Comparison of ENCODE assay signal across 15 mouse cellular contexts in genomic region chr15:3578286-3578980, GRCm38 (mm10). TPM values are rescaled to one million over a fixed set of nuclear protein-coding genes. Genes with fewer than 3 reads are reported as not detected.
DNase-seq lines count a peak whose midpoint lies in the region; ATAC-seq and TF ChIP-seq lines count a peak whose summit lies in the region.
"Had no signal": no experiment of that assay in that cellular context is flagged by ENCODE, and none has a peak within 500 bp of the region (broad histone marks: within the 10 kb centered on the region; RNA-seq: fewer than 3 reads in every experiment).

No protein-coding gene starts in this region.

- H3K9me3 ChIP-seq in lung, embryonic 14.5 days (ENCODE audit: low read depth, low read length) = no peaks in the 10 kb centered on the region
- H3K9me3 ChIP-seq in forebrain, embryonic 13.5 days (replicated peaks) = no peaks in the 10 kb centered on the region
- H3K9me3 ChIP-seq: heart, embryonic 13.5 days; liver, embryonic 13.5 days had no signal

- WGBS in lung, embryonic 14.5 days = 59% methylated on average over 5 of the region's 5 CpGs
- 67% methylated on average over 5 of the region's 5 CpGs for WGBS in forebrain, embryonic 13.5 days

- H3K4me3 ChIP-seq in lung, embryonic 14.5 days (ENCODE audit: low read depth, low read length) = no peak overlapping the region
- H3K4me3 ChIP-seq in forebrain, embryonic 13.5 days = no peak overlapping the region
- H3K4me3 ChIP-seq: heart, embryonic 13.5 days; liver, embryonic 13.5 days had no signal

- H3K9ac ChIP-seq in lung, embryonic 14.5 days = no peak overlapping the region
- no peak overlapping the region for H3K9ac ChIP-seq in forebrain, embryonic 13.5 days
- H3K9ac ChIP-seq: heart, embryonic 13.5 days; liver, embryonic 13.5 days had no signal

- ATAC-seq in lung, embryonic 14.5 days (ENCODE audit: insufficient read depth) = no peak
- no peak for ATAC-seq in CD4-positive, CD25-positive, alpha-beta regulatory T cell, adult 4 months
- ATAC-seq in forebrain, embryonic 13.5 days = no peak
- ATAC-seq: inflammation-experienced regulatory T-cells, adult 6 months; lung, postnatal 0 days had no signal

- DNase-seq in adrenal gland, postnatal 10 days = peak; percentile 18
- DNase-seq in adrenal gland, postnatal 25 days = no peak
- DNase-seq in lung, embryonic 14.5 days = peak; percentile 21
- DNase-seq in lung, postnatal 25 days (ENCODE audit: low spot score) = no peak
- peak; percentile 19 for DNase-seq in kidney, postnatal 10 days
- no peak for DNase-seq in right cerebral cortex, postnatal 10 days (ENCODE audit: low spot score in 2 of 2)
- DNase-seq: cerebellum, adult 11 months; heart, postnatal 4 days; liver, embryonic 13.5 days had no signal

- H3K36me3 ChIP-seq in lung, embryonic 14.5 days (ENCODE audit: insufficient read depth) = no peaks in the 10 kb centered on the region
- H3K36me3 ChIP-seq in forebrain, embryonic 13.5 days (ENCODE audit: poor library complexity, severe bottlenecking) = no peaks in the 10 kb centered on the region
- H3K36me3 ChIP-seq: heart, embryonic 13.5 days; liver, embryonic 13.5 days had no signal

- no peaks in the 10 kb centered on the region for H3K27me3 ChIP-seq in lung, embryonic 14.5 days (ENCODE audit: insufficient read depth, low read length)
- 0 out of 2 replicates have a peak, but pooled peaks cover 2% of the 10 kb centered on the region for H3K27me3 ChIP-seq in forebrain, embryonic 13.5 days
- H3K27me3 ChIP-seq: heart, embryonic 13.5 days had no signal

- peaks cover 15% of the 10 kb centered on the region for H3K4me1 ChIP-seq in lung, embryonic 14.5 days (ENCODE audit: insufficient read depth)
- peaks cover 8% of the 10 kb centered on the region for H3K4me1 ChIP-seq in forebrain, embryonic 13.5 days
- H3K4me1 ChIP-seq: liver, embryonic 13.5 days had no signal

- H3K4me2 ChIP-seq in lung, embryonic 14.5 days = peak overlapping the region; percentile 2; the same call in 1 of the 2 replicates
- no peak overlapping the region for H3K4me2 ChIP-seq in forebrain, embryonic 13.5 days
- H3K4me2 ChIP-seq: heart, embryonic 13.5 days; liver, embryonic 13.5 days; midbrain, embryonic 11.5 days had no signal

- H3K27ac ChIP-seq in lung, embryonic 14.5 days (ENCODE audit: low read depth) = no peak overlapping the region
- H3K27ac ChIP-seq in forebrain, embryonic 13.5 days = no peak overlapping the region
- H3K27ac ChIP-seq: heart, embryonic 13.5 days; liver, embryonic 13.5 days had no signal

- TF ChIP-seq CTCF in lung, embryonic 14.5 days (IDR thresholded peaks at IDR 0.05; ENCODE audit: low read depth) = no peak

RNA-seq across cellular contexts. Expression of gene Ghr, which starts 4.9 kb away (rescaled TPM):
- 100 to 1,000 TPM in 1 of 2 experiments, 10 to 100 TPM in 1; 88.6 to 126 TPM for total RNA-seq in adrenal gland, postnatal 10 days (2021)
- 55.4 and 66.4 TPM in 2 replicates for total RNA-seq in adrenal gland, postnatal 25 days (2021)
- polyA plus RNA-seq in lung, embryonic 14.5 days (2014; fragmentation: Nextera tagmentation; extraction: Ambion mirVana) = 133 and 139 TPM in 2 replicates
- not detected for polyA plus RNA-seq in CD4-positive, CD25-positive, alpha-beta regulatory T cell, adult 4 months (2017; shearing (Covaris generic))
- 3.9 and 4.1 TPM in 2 replicates for polyA plus RNA-seq in forebrain, embryonic 13.5 days (2015; fragmentation: Nextera tagmentation; extraction: Ambion mirVana)

Comparison
In these comparisons a context has a peak if more than half of its experiments do, and no peak if none do; other contexts are left out.
1. DNase-seq: peak in adrenal gland, postnatal 10 days (single experiment), lung, embryonic 14.5 days (single experiment) and kidney, postnatal 10 days (single experiment); none in adrenal gland, postnatal 25 days (single experiment), lung, postnatal 25 days (single experiment) and right cerebral cortex, postnatal 10 days (0 of 2).
2. RNA of gene Ghr, which starts 4.9 kb away (polyA plus RNA-seq): 133 to 139 TPM in lung, embryonic 14.5 days; 3.9 to 4.1 TPM in forebrain, embryonic 13.5 days and not detected in CD4-positive, CD25-positive, alpha-beta regulatory T cell, adult 4 months; every median in the first group is over 10 times any median in the second.